Mouse (Mus musculus) testis, postnatal 14 days (tissue): ENCODE data around the gene Cop1.

Experiments
- DNase-seq: peaks from one replicate; pipeline ENCODE4 v3.0.0; 2021; ENCODE audit warnings: low spot score

Gene Cop1

DNA sequence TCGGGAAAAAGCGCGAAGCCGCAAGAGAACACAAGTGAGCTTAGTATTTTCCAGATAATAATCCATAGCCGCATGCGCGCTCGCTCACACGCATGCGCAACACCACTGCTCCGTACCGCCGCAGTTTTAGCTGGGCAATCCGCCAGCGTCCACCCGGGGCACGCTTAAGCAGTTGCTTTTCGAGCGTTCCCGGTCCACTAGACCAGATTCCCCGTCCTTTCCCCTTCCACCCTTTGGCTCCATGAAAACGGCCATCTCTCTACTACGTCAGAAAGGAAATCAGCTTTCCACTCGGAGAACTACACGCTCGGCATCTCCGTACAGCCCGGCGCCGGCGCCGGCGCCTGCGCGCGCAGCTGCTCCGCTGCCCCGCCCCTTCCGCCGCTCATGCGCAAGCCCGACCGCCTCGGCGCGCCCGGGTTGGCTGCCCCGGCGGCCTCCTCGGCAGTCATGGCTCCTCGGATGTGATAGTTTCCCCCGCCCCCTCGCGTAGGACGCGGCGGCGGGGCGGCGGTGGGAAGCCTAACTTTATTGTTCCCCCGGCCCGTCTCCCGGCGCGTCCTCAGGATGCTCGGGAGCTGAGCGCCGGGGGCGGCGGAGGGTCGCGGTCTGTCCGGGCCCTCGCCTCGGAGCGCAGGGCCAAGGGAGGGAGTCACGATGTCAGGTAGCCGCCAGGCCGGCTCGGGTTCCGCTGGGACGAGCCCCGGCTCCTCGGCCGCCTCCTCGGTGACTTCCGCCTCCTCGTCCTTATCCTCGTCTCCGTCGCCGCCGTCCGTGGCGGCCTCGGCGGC is at the start of gene Cop1:
Gene Cop1, plus strand, starts transcription at position 540 of the 791 bp plus-strand sequence.
- peak; percentile 92 for DNase-seq

DNA sequence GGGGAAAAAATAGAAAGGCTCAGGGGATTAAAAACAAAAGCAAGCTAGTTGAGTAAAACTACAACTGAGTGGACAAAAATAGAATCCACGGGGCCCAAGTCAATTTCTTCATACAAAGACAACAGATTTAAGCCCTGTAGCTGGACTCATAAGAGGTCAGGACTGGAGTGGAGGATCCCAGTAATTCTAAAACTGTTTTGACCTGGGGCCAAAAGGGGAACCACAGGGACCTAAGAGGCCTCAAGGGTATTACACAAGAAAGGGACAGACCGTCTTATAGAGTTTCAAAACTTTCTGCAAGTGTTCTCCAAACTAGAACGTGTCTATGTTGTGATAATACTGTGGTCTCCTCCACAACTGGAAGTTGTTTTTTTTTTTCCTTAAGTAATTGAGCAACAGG is 45.4 kb upstream of the Cop1 start:
- DNase-seq: no peak

DNA sequence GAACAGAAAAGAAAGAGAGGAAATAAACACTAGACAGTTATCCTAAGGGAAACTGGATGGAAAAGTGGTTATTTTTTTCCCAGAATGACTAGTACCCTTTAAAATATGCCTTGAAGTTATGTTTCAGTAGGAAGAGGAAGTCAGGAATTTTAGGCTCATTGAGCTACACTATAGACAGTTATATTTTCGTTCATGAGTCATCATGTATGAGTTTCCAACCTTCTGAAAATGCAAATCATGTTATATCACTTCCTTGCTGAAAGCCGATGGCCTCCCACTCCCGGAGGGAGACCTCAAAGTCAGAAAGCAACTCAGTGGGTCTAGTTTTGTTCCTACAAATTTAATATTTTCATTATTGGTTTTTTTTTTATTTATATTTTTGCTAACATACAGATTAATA is 33.5 kb upstream of the Cop1 start:
- no peak for DNase-seq

DNA sequence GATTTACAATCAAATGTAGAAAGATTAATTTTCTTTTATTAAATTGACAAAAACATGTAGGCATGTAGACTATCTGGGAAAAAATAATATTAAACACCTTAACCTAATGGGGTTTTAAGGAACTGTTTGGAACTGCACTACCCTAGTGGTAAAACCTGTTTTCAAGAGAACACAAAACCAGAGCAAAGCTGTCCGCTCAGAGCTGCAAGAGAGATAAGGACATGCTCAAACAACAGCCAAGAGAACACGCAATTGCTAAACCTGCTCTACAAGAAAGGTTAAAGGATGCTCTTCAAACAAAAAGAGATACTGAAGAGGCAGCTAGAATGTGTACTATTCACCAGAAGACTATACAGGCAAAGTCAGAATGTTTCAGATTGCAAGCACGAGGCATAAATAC is 32.5 kb upstream of the Cop1 start:
- DNase-seq: no peak

DNA sequence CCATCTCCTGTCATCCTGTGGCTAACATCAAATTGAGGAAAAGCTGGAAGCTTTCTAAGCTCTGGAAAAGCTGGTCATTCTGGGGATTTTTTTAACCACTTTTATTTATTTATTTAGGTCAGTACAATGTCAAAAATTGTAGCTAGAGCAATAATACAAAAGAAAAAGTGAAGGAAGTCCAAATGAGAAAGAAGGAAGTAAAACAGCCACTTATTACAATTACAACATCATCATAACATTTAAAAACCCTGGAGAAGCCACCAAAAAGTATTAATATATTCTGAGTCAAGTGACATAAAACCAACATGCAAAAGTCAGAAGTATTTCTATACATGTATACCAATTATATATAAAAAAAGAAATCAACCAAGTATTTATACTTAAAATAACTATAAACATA is 30.9 kb upstream of the Cop1 start:
- no peak for DNase-seq

DNA sequence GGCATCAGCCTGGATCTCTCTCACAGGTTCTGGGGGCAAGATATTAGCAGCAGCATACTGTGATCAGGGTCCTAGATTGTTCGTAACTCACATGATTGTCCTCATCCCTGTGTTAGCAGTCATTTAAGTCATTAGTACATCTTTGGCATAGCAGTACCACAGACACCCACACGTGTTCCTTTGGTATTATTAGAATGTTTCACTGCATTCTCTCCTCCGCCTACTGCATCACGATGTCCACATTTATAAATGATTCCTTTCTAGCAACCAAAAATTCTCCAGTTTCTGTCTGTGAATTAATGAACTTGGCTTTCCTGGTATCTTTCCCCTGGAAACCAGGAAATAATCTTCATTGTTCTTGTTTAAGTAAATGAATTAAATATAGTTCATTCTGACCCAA is 20.4 kb upstream of the Cop1 start:
- DNase-seq: no peak

DNA sequence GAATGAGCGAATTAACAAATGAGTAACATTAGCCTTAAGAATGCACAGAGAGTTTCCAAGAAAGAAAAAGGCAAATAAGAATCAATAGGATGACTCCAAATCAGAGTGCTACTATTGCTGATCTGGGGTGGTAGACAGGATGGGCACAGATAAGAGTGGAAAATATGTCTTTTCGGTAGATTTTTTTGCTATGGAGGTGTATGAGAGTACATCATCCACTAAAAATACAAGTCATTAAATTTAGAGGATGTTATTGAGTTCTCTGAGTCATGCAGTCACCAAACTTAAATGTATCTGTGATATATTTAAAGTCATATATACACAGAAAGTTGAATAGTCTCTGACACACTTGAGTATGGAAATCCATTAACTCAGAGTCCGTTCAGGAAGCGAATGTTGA is 14.7 kb upstream of the Cop1 start:
- DNase-seq: no peak

DNA sequence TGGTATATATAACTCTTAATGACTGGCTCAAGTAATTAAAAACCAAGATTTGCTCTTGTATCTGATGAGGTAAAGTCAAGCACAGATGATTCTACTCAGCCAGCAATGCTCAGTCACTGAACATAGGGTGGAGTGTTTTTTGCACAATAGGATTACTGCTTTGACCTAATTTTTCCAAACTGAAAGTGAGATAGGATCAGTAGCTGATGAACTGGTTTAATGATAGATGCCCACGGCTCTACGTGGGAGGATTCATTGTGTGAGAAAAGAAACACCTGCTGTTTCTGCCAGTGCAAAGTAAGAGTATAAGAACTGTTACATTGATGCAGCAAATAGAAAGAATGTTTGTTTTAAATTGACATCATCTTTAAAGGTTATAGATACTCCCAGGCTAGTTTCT is 10.1 kb upstream of the Cop1 start:
- no peak for DNase-seq

DNA sequence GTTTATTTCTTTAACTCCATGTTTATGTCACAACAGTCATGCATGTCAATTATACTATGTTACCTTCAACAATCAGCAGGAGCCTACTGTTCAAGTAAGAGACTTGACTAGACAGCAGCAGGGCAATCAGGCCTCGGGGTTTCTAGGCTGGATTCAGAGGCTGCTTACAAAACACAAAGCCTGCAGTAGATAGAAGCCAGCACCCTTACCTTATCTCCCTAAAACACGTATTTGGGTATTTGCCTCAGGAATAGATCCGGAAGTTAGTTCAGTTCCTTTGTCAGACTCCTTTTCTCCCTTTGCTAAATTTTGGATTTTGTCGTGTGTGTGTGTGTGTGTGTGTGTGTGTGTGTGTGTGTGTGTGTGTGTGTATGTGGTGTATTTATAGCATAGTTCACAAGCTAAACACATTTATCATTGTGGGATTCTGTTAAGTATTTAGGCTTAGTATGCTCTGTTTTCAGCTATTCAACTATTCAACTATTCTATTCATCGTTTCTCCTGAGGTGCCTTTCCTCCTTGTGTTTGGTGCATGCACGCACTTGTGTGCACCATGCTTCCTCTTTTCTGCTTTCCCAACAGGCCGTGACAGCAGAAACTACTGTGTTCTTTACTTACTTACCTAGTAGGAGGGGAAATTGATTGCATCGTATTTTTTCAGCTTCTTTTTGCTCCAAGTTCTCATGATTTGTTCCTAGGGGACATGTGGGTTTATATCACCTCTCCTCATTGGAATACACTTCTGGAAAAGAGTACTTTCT is 6.9 kb upstream of the Cop1 start:
- DNase-seq: no peak

DNA sequence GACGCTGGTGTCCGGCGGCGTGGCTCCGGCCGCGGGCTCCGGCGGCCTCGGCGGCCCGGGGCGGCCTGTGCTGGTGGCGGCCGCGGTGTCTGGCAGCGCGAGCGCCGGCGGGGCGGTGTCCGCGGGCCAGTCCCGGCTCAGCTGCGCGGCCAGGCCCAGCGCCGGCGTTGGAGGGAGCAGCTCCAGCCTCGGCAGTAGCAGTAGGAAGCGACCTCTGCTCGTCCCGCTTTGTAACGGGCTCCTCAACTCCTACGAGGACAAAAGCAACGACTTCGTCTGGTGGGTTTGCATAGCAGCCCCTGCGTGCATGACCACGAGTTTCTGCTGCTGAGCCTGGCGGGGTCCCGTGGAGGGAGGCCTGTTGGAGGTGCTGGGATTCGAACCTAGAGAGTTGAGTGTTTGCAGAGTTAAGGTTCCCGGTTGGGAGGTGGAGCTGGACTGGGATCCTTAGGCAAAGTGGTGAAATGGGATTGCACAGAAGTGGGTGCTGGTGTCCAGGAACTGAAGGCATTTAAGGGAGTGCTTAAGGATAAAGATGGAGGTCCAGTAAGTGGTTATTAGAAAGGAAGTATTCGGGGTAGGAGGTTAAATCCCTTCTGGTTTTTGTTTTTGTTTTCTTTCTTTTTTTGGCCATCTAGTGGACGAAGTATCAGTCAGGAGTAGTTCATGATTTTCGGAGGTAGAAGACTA is 597 bp downstream of the Cop1 start:
- peak; percentile 54 for DNase-seq

DNA sequence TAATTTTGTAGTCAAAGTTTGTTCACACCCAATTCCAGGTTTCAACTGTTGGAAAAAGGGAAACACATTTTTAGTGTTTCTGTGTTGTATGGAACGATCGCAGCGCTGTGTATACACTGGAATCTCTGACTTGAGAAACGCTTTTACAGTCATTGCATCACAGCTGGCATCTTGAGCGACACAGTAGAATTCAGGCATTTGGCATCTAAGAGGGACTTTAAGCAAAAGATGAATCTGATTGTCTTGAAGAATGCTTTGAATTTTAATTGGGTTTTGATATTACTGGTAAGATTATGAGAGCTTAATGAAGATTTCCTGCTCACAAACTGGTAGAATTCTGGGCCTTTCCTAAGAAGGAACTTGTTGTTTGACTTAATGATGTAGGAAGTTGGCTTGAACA is 1.3 kb downstream of the Cop1 start:
- DNase-seq: no peak

DNA sequence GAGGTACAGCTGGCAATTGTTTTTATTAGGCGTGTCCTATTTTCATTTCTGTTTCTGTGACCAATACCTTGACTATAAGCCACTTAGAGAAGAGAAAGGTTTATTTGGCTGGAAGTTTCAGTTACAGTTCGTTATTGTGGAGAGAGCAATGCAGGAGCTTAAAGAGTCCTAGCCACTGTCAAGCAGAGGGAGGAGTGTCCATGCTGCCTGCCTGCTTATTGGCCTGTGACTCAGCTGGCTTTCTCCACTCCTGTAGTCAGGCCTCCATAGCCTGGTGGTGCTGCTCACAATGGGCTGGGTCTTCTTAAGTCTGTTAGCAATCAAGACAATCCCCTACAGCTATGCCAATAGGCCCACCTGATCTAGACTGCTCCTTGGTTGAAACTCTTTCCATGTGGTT is 2.4 kb downstream of the Cop1 start:
- no peak for DNase-seq

DNA sequence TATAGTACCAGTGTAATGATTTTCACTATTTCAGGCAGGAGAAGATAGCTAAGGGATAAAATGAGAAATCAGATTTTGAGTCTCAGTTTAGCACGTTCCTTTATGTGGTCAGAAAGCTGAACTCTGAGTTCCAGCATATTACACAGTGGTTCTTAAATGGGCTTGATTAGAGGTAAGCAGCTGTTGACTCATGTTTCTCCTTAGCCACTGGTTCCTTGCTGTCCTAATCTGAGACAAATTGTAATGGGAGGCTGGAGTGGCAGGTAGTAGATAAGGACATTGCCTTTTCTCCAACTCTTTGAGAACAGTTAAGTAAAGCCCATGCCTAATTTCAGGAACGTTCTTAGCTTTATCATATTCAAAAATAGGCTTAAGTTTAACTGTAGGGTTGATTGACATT is 3.6 kb downstream of the Cop1 start:
- no peak for DNase-seq

DNA sequence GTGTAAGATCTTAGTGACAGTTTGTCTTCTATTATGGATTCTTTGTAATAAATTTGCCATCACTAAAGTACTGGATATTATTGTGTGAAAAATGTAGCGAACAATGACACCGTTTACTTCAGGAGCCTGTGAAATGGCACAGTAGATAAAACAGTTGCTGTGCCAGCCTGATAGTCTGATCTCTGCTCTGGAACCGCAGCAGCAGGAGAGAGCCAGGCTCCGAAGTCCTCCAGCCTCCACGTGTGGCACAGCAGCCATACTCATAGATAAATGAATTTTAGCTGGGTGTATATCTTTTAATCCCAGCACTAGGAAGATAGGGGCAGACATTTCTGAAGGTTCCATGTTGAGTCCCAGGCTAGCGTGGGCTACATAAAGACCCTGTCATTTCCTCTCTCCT is 6.0 kb downstream of the Cop1 start:
- DNase-seq: no peak

DNA sequence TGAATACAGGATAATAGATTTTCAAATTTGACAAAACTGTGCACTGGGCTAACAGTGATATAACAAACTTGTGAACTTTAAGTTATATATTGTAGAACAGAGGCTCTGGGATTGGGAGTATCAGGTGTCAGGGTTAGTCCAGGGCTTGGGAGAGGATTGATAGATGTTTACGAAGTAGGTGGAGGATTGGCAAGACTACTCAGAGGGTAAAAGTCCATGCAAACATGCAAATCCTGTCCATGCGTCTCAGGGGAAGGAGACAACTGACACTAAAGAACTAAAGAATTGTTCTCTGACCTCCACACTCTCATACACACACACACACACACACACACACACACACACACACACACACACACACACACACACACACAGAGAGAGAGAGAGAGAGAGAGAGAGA is 18.2 kb downstream of the Cop1 start:
- no peak for DNase-seq

DNA sequence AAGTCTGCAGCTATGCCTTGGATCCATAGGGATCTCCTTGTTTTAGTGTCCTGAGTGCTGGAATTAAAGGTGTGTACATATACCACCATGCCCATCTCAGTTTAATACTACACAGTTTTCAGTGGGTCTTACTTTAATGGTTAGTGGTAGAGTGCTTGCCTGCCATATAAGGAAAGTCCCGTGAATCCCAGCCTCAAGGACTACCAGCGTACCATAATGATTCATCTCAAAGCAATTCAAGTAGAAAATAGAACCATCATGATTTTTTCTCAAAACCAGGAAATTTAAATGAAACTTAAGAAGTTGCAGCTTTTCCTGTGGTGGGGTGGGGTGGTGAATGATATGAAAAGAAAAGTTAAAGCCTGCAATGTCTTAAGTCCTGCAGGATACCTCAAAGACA is 21.0 kb downstream of the Cop1 start:
- no peak for DNase-seq

DNA sequence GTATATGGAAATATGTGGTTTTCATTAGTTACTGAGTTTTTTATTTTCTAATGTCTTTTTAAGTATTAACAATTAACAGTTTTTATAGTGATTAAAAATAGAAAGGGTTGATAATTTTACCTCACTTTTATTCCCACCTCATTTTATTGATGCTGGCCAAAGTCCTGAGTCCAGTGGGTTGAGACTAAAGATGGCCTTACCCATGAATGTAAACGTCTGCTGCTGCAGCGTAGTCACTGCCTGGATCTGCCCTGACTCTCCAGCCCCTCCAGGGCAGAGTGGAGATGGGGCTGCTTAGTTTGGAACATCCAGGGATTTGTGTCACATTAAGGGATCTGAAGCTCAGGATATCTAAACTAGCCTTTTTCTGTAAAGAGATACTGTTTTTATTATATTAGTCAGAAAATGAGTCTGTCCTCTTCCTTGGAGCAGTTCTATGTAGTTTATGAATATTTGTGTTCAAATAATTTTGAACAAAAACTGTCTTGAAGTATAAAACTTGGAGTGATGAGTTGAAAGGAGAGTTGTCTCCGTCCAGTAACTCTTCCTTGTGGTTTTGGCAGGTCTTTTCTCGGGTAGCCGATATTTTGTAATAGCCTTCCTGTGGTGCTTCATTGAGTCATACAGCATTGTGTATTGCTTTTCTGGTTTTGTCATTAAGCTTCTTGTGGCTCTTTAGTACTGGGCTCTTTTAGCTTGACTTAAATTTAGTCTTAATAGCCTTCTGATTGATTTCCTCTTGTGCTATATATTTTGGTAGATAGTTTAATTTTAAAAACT is 23.0 kb downstream of the Cop1 start:
- no peak for DNase-seq

DNA sequence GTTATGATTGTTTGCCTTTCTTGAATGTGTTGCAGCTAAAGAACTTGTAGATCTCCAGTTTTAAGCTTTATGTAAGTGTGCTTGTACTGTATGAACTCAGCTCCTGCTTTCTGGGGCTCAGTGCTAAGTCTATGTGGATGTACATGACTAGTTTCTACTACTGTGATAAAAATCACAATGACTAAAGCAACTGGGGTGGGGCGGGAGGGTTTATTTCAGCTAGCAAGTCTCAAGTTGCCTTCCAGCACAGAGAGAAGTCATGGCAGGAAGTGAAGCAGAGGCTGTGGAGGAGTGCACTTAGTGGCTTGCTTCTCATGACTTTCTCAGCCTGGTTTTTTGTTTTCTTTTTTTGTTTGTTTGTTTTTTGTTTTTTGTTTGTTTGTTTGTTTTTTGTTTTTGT is 24.4 kb downstream of the Cop1 start:
- no peak for DNase-seq

DNA sequence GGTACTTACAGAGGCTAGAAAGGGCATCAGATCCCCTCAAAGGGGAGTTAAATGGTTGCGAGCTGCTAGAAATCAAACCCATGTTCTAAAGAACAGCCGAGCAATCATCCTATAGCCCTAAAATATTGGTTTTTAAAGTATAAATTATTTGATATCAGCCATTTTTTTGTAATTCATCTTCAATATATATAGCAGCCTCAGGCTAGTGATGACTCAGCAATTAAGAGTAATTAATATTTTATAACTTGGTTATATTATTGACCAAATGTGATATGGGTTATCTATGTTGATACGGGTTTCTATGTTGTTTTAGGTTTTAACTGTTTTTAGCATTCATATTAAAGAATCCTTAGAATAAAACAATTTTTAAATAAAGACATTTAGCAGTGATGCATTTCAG is 31.7 kb downstream of the Cop1 start:
- DNase-seq: no peak

DNA sequence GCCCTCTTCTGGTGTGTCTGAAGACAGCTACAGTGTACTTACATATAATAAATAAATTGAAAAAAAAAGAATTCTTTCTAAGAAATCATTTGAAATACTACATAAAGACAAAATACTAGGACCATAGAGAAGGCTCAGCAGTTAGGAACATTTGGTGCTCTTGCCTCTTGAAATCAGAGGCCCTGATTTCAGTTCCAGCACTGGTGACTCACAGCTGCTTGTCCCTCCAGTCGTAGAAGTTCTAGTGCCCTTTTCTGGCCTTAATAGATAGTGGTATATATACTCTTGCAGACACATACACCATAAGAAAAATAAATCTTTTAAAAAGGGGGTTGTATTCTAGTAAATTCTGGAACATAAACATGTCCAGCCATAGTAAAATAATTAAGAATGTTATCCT is 48.0 kb downstream of the Cop1 start:
- no peak for DNase-seq

DNA sequence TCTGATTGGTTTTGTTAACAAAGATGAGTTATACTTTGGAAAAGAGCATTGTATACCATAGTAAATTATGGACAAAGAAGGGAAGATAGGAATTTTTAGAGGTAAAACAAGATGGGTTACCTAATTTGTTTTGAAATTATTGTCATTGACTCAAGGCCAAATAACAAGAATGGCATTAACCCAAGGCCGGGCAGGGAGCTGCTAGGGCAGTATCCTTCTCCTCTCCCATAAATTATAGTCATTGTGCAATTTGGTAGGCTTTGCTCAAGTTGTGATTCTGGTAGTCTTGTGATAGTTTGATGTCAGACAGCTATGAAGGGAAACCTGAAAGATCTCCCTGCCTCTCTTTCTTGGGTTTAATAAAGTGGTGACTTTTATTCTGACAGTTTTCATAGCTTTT is 49.7 kb downstream of the Cop1 start:
- DNase-seq: no peak

DNA sequence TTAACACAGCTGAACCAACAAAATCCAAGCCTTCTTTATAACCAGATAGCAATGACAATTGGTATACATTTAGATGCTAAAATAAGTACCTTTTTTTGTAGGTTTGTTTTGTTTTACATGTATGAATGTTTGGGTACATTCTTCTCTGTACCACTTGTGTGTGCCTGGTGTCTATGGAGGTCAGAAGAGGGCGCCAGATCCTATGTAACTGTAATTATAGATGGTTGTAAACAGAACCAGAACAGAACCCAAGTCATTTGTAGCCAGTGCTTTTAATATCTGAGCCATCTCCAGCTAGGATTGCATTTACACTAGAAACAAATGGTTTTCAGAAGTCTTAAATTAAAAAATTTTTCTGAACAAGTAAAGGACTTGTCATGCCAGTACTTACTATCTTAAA is 54.7 kb downstream of the Cop1 start:
- no peak for DNase-seq
